Mouse (Mus musculus) heart, postnatal 25 days (tissue): ENCODE data around the gene Ppp1r15a. TPM values are rescaled to one million over a fixed set of nuclear protein-coding genes. Genes with fewer than 3 reads are reported as not detected.

ENCODE experiments used
- DNase-seq: peaks from one replicate; pipeline ENCODE4 v3.0.0; 2022; ENCODE audit warnings: low spot score
- intact Hi-C: fragments of 180-260 bp; cut with DNase I; formaldehyde crosslinking; loops from one replicate; pipeline ENCODE4 v1.15.1; 2025
- total RNA-seq, 2 experiments: library from RNA; stranded (reverse); gene quantifications; 2 replicates each; pipeline ENCODE4 v1.2.3; 2021

Gene Ppp1r15a
- total RNA-seq, result 10 to 100 TPM; 22.7 to 23.9 TPM

- peak; percentile 95 for DNase-seq
- intact Hi-C loops, result no loop called here
Observed at GRCm38 (mm10) chr7:45525809-45526473, at the start of gene Ppp1r15a, which contains the start of gene Plekha4. Gene Ppp1r15a (minus strand): TSS chr7:45526268. Gene Plekha4 (plus strand): TSS chr7:45526330.

- no peak for DNase-seq
- intact Hi-C loops, result no loop called here
Observed at GRCm38 (mm10) chr7:45574472-45575379, 48.7 kb upstream of the Ppp1r15a start.

- intact Hi-C loops, result no loop called here
Observed at GRCm38 (mm10) chr7:45573954-45574353, 47.9 kb upstream of the Ppp1r15a start.

GRCm38 (mm10) chr7:45571966-45572365, 45.9 kb upstream of the Ppp1r15a start:
- intact Hi-C loops, result no loop called here
- no peak for DNase-seq

More at GRCm38 (mm10) chr7:45573954-45574353, 47.9 kb upstream of the Ppp1r15a start:
- DNase-seq, result no peak

- peak; percentile 57 for DNase-seq
- intact Hi-C loops, result no loop called here
Observed at GRCm38 (mm10) chr7:45570103-45570741, 44.2 kb upstream of the Ppp1r15a start, which contains the start of gene Bcat2. Gene Bcat2 (plus strand): TSS chr7:45570153.

- intact Hi-C loops, result no loop called here
- DNase-seq, result no peak
Observed at GRCm38 (mm10) chr7:45568601-45569473, 42.8 kb upstream of the Ppp1r15a start.

GRCm38 (mm10) chr7:45567780-45568516, 41.9 kb upstream of the Ppp1r15a start:
- peak; percentile 85 for DNase-seq
- intact Hi-C loops, result no loop called here

GRCm38 (mm10) chr7:45567112-45567779, 41.2 kb upstream of the Ppp1r15a start:
- no peak for DNase-seq

GRCm38 (mm10) chr7:45565446-45565845, 39.4 kb upstream of the Ppp1r15a start:
- no peak for DNase-seq
- intact Hi-C loops, result no loop called here

More at GRCm38 (mm10) chr7:45567112-45567779, 41.2 kb upstream of the Ppp1r15a start:
- intact Hi-C loops, result no loop called here

- intact Hi-C loops, result no loop called here
Observed at GRCm38 (mm10) chr7:45564811-45565210, 38.7 kb upstream of the Ppp1r15a start.

GRCm38 (mm10) chr7:45561624-45562520, 35.8 kb upstream of the Ppp1r15a start:
- DNase-seq, result no peak
- intact Hi-C loops, result loop anchor here (2.0 kb wide), 2 partner anchors 91 to 111 kb away; no protein-coding TSS in a partner anchor

More at GRCm38 (mm10) chr7:45564811-45565210, 38.7 kb upstream of the Ppp1r15a start:
- no peak for DNase-seq

GRCm38 (mm10) chr7:45560843-45561623, 35.0 kb upstream of the Ppp1r15a start:
- intact Hi-C loops, result loop anchor here (2.0 kb wide), 2 partner anchors 90 to 110 kb away; no protein-coding TSS in a partner anchor
- peak; percentile 41 for DNase-seq

- DNase-seq, result no peak
- intact Hi-C loops, result loop anchor here (2.0 kb wide), 2 partner anchors 89 to 109 kb away; no protein-coding TSS in a partner anchor
Observed at GRCm38 (mm10) chr7:45560241-45560640, 34.2 kb upstream of the Ppp1r15a start.

GRCm38 (mm10) chr7:45558907-45559306, 32.8 kb upstream of the Ppp1r15a start:
- no peak for DNase-seq
- intact Hi-C loops, result no loop called here

- intact Hi-C loops, result loop anchor here (1.0 kb wide), 1 partner anchor 37 kb away; no protein-coding TSS in a partner anchor
Observed at GRCm38 (mm10) chr7:45555787-45556186, 29.7 kb upstream of the Ppp1r15a start.

GRCm38 (mm10) chr7:45554744-45555143, 28.7 kb upstream of the Ppp1r15a start, which contains the start of gene Hsd17b14:
Gene Hsd17b14 (plus strand): TSS chr7:45554893.
- intact Hi-C loops, result no loop called here
- no peak for DNase-seq

More at GRCm38 (mm10) chr7:45555787-45556186, 29.7 kb upstream of the Ppp1r15a start:
- peak; percentile 33 for DNase-seq
